Mouse (Mus musculus): ENCODE measurements around the gene Cth. TPM values are rescaled to one million over a fixed set of nuclear protein-coding genes. Genes with fewer than 3 reads are reported as not detected.

Cth gene
- polyA plus RNA-seq, 1 experiment = 3.9 TPM

- Histone ChIP-seq H3K4me1 (ENCODE audit: control insufficient read depth, insufficient read depth, low read length) (no peaks in the 10 kb centered on the region), H3K4me3 (replicated peaks; ENCODE audit: insufficient read depth, low read depth, low read length) (no peak overlapping the region), H3K27me3 (ENCODE audit: control insufficient read depth, insufficient read depth, low read length) (no peaks in the 10 kb centered on the region), H3K27ac (ENCODE audit: insufficient read depth, low read length) (no peak overlapping the region)
- no peak for DNase-seq
- TF ChIP-seq POLR2A (IDR thresholded peaks at IDR 0.05; ENCODE audit: borderline replicate concordance, insufficient read depth, low read length) = no peak
- TF ChIP-seq CTCF (IDR thresholded peaks at IDR 0.05; ENCODE audit: borderline replicate concordance, insufficient read depth, low read depth, low read length) = no peak
- 70% methylated on average over 3 of the region's 3 CpGs for WGBS
Observed at GRCm38 (mm10) chr3:157908166-157908565, 16.7 kb downstream of the Cth start.

- no peaks in the 10 kb centered on the region for H3K27me3 ChIP-seq (ENCODE audit: control insufficient read depth, insufficient read depth, low read length)
- DNase-seq = no peak
- no peaks in the 10 kb centered on the region for H3K4me1 ChIP-seq (ENCODE audit: control insufficient read depth, insufficient read depth, low read length)
- 89% methylated on average over 5 of the region's 5 CpGs for WGBS
- TF ChIP-seq POLR2A (IDR thresholded peaks at IDR 0.05; ENCODE audit: borderline replicate concordance, insufficient read depth, low read length) = no peak
- no peak overlapping the region for H3K27ac ChIP-seq (ENCODE audit: insufficient read depth, low read length)
- H3K4me3 ChIP-seq (replicated peaks; ENCODE audit: insufficient read depth, low read depth, low read length) = no peak overlapping the region
Observed at GRCm38 (mm10) chr3:157901721-157902120, 23.2 kb downstream of the Cth start.

GRCm38 (mm10) chr3:157899986-157900385, 24.9 kb downstream of the Cth start:
- TF ChIP-seq CTCF (IDR thresholded peaks at IDR 0.05; ENCODE audit: borderline replicate concordance, insufficient read depth, low read depth, low read length) = no peak
- H3K4me3 ChIP-seq (replicated peaks; ENCODE audit: insufficient read depth, low read depth, low read length) = no peak overlapping the region
- H3K27me3 ChIP-seq (ENCODE audit: control insufficient read depth, insufficient read depth, low read length) = no peaks in the 10 kb centered on the region
- H3K27ac ChIP-seq (ENCODE audit: insufficient read depth, low read length) = no peak overlapping the region
- 95% methylated on average over 1 of the region's 1 CpGs for WGBS
- H3K4me1 ChIP-seq (ENCODE audit: control insufficient read depth, insufficient read depth, low read length) = no peaks in the 10 kb centered on the region
- DNase-seq = no peak

GRCm38 (mm10) chr3:157897645-157898044, 27.2 kb downstream of the Cth start:
- no peak overlapping the region for H3K4me3 ChIP-seq (replicated peaks; ENCODE audit: insufficient read depth, low read depth, low read length)
- no peaks in the 10 kb centered on the region for H3K4me1 ChIP-seq (ENCODE audit: control insufficient read depth, insufficient read depth, low read length)
- no peaks in the 10 kb centered on the region for H3K27me3 ChIP-seq (ENCODE audit: control insufficient read depth, insufficient read depth, low read length)
- 85% methylated on average over 3 of the region's 3 CpGs for WGBS
- DNase-seq = no peak
- no peak overlapping the region for H3K27ac ChIP-seq (ENCODE audit: insufficient read depth, low read length)
- TF ChIP-seq POLR2A (IDR thresholded peaks at IDR 0.05; ENCODE audit: borderline replicate concordance, insufficient read depth, low read length) = no peak
- no peak for TF ChIP-seq CTCF (IDR thresholded peaks at IDR 0.05; ENCODE audit: borderline replicate concordance, insufficient read depth, low read depth, low read length)

GRCm38 (mm10) chr3:157891819-157892218, 33.1 kb downstream of the Cth start:
- no peak overlapping the region for H3K27ac ChIP-seq (ENCODE audit: insufficient read depth, low read length)
- H3K4me1 ChIP-seq (ENCODE audit: control insufficient read depth, insufficient read depth, low read length) = no peaks in the 10 kb centered on the region
- DNase-seq = no peak
- no peaks in the 10 kb centered on the region for H3K27me3 ChIP-seq (ENCODE audit: control insufficient read depth, insufficient read depth, low read length)
- TF ChIP-seq CTCF (IDR thresholded peaks at IDR 0.05; ENCODE audit: borderline replicate concordance, insufficient read depth, low read depth, low read length) (no peak), POLR2A (IDR thresholded peaks at IDR 0.05; ENCODE audit: borderline replicate concordance, insufficient read depth, low read length) (no peak)
- H3K4me3 ChIP-seq (replicated peaks; ENCODE audit: insufficient read depth, low read depth, low read length) = no peak overlapping the region

- no peak overlapping the region for H3K4me3 ChIP-seq (replicated peaks; ENCODE audit: insufficient read depth, low read depth, low read length)
- no peaks in the 10 kb centered on the region for H3K4me1 ChIP-seq (ENCODE audit: control insufficient read depth, insufficient read depth, low read length)
- H3K27ac ChIP-seq (ENCODE audit: insufficient read depth, low read length) = no peak overlapping the region
- TF ChIP-seq POLR2A (IDR thresholded peaks at IDR 0.05; ENCODE audit: borderline replicate concordance, insufficient read depth, low read length) (no peak), CTCF (IDR thresholded peaks at IDR 0.05; ENCODE audit: borderline replicate concordance, insufficient read depth, low read depth, low read length) (no peak)
- DNase-seq = no peak
- WGBS = 71% methylated on average over 6 of the region's 6 CpGs
- no peaks in the 10 kb centered on the region for H3K27me3 ChIP-seq (ENCODE audit: control insufficient read depth, insufficient read depth, low read length)
Observed at GRCm38 (mm10) chr3:157884081-157884643, 40.7 kb downstream of the Cth start.

- no peaks in the 10 kb centered on the region for H3K4me1 ChIP-seq (ENCODE audit: control insufficient read depth, insufficient read depth, low read length)
- H3K27me3 ChIP-seq (ENCODE audit: control insufficient read depth, insufficient read depth, low read length) = no peaks in the 10 kb centered on the region
- no peak for TF ChIP-seq CTCF (IDR thresholded peaks at IDR 0.05; ENCODE audit: borderline replicate concordance, insufficient read depth, low read depth, low read length)
- no peak for TF ChIP-seq POLR2A (IDR thresholded peaks at IDR 0.05; ENCODE audit: borderline replicate concordance, insufficient read depth, low read length)
- no peak for DNase-seq
- H3K27ac ChIP-seq (ENCODE audit: insufficient read depth, low read length) = no peak overlapping the region
- H3K4me3 ChIP-seq (replicated peaks; ENCODE audit: insufficient read depth, low read depth, low read length) = no peak overlapping the region
- 78% methylated on average over 4 of the region's 4 CpGs for WGBS
Observed at GRCm38 (mm10) chr3:157883085-157883484, 41.8 kb downstream of the Cth start.

GRCm38 (mm10) chr3:157881992-157882391, 42.9 kb downstream of the Cth start:
- no peak for DNase-seq
- no peak overlapping the region for H3K4me3 ChIP-seq (replicated peaks; ENCODE audit: insufficient read depth, low read depth, low read length)
- TF ChIP-seq POLR2A (IDR thresholded peaks at IDR 0.05; ENCODE audit: borderline replicate concordance, insufficient read depth, low read length) = no peak
- no peak for TF ChIP-seq CTCF (IDR thresholded peaks at IDR 0.05; ENCODE audit: borderline replicate concordance, insufficient read depth, low read depth, low read length)
- no peaks in the 10 kb centered on the region for H3K4me1 ChIP-seq (ENCODE audit: control insufficient read depth, insufficient read depth, low read length)
- no peak overlapping the region for H3K27ac ChIP-seq (ENCODE audit: insufficient read depth, low read length)
- no peaks in the 10 kb centered on the region for H3K27me3 ChIP-seq (ENCODE audit: control insufficient read depth, insufficient read depth, low read length)
- WGBS = 91% methylated on average over 3 of the region's 3 CpGs
